Mouse (Mus musculus) lung, adult 18-20 months (tissue): ENCODE data around the gene Fgfr1op.

Experiments used
- DNase-seq, 2 experiments: peaks; one replicate each; pipeline ENCODE4 v3.0.0; 2022; ENCODE audit warnings: mixed read lengths in 2 of 2

Fgfr1op gene

GRCm38 (mm10) chr17:8232089-8232488, 66.8 kb downstream of the Fgfr1op start:
- peak; percentile 54 to 57 for DNase-seq

GRCm38 (mm10) chr17:8233618-8234214, 68.4 kb downstream of the Fgfr1op start:
- peak in 1 of 2 experiments; percentile 13 for DNase-seq

- DNase-seq, result no peak
Observed at GRCm38 (mm10) chr17:8234537-8234936, 69.2 kb downstream of the Fgfr1op start.

- DNase-seq, result no peak
Observed at GRCm38 (mm10) chr17:8235743-8236142, 70.4 kb downstream of the Fgfr1op start, which contains the start of gene Ccr6. Gene Ccr6, plus strand, starts transcription at chr17:8236043.

- no peak for DNase-seq
Observed at GRCm38 (mm10) chr17:8238012-8238710, 72.9 kb downstream of the Fgfr1op start.

- no peak for DNase-seq
Observed at GRCm38 (mm10) chr17:8239561-8239960, 74.3 kb downstream of the Fgfr1op start.

GRCm38 (mm10) chr17:8240517-8240916, 75.2 kb downstream of the Fgfr1op start:
- DNase-seq, result no peak

- DNase-seq, result no peak
Observed at GRCm38 (mm10) chr17:8241645-8242044, 76.3 kb downstream of the Fgfr1op start.

GRCm38 (mm10) chr17:8242186-8242585, 76.9 kb downstream of the Fgfr1op start:
- no peak for DNase-seq

GRCm38 (mm10) chr17:8244124-8244523, 78.8 kb downstream of the Fgfr1op start:
- peak in 1 of 2 experiments; percentile 41 for DNase-seq

GRCm38 (mm10) chr17:8246102-8246754, 80.9 kb downstream of the Fgfr1op start:
- no peak for DNase-seq
